Mouse (Mus musculus) embryonic stem cell, embryonic (primary cell): ENCODE data around the gene Nop14.

Experiments used
- CTCF ChIA-PET, 4 experiments: fragments of 300-600 bp in 2 of 4; fragments of 350-600 bp in 2 of 4; sonication (Branson Sonifier 250); formaldehyde crosslinking; loops; one replicate each; lab custom pipeline; 2022; ENCODE audit warnings: inconsistent platforms in 2 of 4; lab: Charles Lee
- POLR2A ChIA-PET, 4 experiments: fragments of 300-600 bp in 2 of 4; fragments of 350-600 bp in 2 of 4; sonication (Branson Sonifier 250); formaldehyde crosslinking; loops; one replicate each; lab custom pipeline; 2022; ENCODE audit warnings: antibody characterized with exemption in 4 of 4, inconsistent platforms in 1 of 4; lab: Charles Lee

Nop14 gene

DNA sequence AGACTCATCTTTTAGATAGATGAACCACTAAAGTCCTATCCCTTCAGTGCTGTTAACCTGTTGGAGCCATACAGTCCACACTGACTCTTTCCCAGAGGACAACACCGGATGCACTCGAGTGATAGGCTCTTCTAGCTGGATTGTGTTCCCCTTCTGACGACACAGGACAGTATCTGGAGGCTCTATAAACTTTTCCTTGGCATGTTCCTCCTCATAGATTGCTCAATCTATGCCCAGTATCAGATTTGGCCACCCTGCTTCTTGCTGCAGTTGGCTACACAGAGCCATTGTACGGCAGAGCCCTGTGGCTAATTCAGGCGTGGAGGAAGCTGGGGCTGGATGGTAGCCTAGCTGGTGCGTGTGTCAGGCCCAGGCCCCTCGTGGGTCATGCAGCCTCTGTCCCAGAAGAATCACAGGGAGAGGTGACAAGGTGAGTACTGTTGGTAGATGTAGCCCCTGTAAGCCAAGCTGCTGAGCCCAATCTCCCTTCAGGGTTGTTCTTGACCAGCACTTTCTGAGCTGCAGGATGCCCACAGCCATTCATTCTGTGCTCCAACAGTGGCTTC, 22.3 kb downstream of the Nop14 start:
- ChIA-PET CTCF (interaction anchor here (0.5 to 4.6 kb wide), 12 partner anchors 8 to 124 kb away, joined by 3 to 41 read pairs (median 8); partner anchors contain the start of genes Grk4 (in 1 of the 4), Nop14 (in 1 of the 4) and Tnip2 (in 1 of the 4)), POLR2A (interaction anchor here (0.5 to 11.9 kb wide), 51 partner anchors 9 to 758 kb away, joined by 3 to 197 read pairs (median 10); partner anchors contain the start of genes Grk4 (in 4 of the 4), Nop14 (in 4 of the 4), Rnf4 (in 3 of the 4) and Add1 (in 2 of the 4))

DNA sequence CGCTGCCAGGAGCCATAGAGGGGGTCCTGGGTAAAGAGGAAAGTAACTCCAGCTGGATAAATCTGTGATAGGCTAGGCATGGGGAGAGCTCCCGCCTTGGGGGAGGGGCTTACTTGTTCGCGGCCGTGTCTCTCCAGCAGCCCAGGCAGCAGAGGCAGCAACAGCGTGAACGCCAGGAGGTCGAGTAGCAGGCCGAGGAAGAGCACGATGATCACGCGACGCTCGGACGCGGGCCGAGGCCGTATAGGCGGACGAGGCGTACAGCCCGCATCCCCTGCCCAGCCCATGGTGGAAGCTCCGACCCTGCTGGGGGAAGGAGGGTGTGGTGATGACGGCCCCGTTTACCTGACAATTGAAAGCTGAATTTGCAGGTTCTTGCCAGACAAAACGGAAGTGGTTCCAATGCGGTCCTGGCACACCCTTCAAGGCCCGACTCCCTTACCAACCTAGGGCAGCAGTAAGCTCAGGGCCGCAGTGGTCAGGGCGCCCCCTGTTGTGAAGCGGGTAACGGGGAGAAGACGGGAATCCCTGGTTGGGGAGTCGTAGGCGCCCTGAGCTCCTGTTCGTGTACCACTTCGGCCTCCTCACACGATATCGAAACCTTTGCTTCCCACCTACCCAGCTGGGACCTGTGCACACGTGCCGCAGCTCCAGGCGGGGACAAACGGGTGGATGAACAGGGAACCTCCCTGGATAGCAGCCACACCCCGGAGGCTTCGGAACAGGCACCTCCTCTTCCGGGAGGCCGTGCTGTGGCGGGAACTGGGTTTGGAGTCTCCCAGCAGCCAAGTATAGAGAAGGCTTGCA, 23.3 kb downstream of the Nop14 start, which contains the start of gene Mfsd10:
Gene Mfsd10, minus strand, starts transcription at position 732 of the 807 bp plus-strand sequence.
- CTCF ChIA-PET: interaction anchor here (0.6 to 4.6 kb wide), 30 partner anchors 9 to 429 kb away, joined by 3 to 41 read pairs (median 4); partner anchors contain the start of genes Grk4 (in 3 of the 4), Nop14 (in 3 of the 4), Tnip2 (in 2 of the 4) and Add1 (in 1 of the 4)
- POLR2A ChIA-PET: interaction anchor here (0.6 to 11.9 kb wide), 118 partner anchors 9 to 985 kb away, joined by 3 to 197 read pairs (median 6); partner anchors contain the start of genes Grk4 (in 4 of the 4), Nop14 (in 4 of the 4), Add1 (in 3 of the 4) and Rnf4 (in 3 of the 4)

DNA sequence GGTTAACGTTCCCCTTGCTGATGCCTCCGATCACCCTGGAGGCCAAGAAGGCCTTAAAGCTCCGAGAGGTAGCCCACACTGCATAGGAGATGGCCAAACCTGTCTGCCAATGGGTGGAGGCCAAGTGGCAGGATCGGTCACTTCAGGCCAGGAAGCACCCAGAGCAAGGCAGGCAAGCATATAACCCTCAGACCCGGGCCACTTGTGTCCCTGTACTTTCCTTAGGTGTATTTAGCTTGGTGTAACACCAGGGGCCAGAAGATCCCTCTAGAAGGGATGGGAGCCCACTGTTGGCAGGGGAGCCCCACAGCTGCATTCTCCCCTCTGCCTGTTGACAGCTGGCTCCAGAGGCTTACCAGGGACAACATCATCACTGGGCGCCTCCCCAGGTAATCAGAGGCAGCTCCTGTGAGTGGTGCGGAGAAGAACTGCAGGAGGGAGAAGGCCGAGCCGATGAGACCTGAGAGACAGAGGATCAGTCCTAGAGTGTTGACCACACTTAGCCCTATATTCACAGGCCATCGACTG, 24.2 kb downstream of the Nop14 start:
- ChIA-PET POLR2A (interaction anchor here (0.6 to 11.9 kb wide), 96 partner anchors 9 to 984 kb away, joined by 3 to 197 read pairs (median 7); partner anchors contain the start of genes Grk4 (in 4 of the 4), Nop14 (in 4 of the 4), Add1 (in 3 of the 4) and Rnf4 (in 3 of the 4)), CTCF (interaction anchor here (0.6 to 4.6 kb wide), 24 partner anchors 9 to 428 kb away, joined by 3 to 41 read pairs (median 6); partner anchors contain the start of genes Grk4 (in 3 of the 4), Nop14 (in 3 of the 4), Tnip2 (in 2 of the 4) and Add1 (in 1 of the 4))

DNA sequence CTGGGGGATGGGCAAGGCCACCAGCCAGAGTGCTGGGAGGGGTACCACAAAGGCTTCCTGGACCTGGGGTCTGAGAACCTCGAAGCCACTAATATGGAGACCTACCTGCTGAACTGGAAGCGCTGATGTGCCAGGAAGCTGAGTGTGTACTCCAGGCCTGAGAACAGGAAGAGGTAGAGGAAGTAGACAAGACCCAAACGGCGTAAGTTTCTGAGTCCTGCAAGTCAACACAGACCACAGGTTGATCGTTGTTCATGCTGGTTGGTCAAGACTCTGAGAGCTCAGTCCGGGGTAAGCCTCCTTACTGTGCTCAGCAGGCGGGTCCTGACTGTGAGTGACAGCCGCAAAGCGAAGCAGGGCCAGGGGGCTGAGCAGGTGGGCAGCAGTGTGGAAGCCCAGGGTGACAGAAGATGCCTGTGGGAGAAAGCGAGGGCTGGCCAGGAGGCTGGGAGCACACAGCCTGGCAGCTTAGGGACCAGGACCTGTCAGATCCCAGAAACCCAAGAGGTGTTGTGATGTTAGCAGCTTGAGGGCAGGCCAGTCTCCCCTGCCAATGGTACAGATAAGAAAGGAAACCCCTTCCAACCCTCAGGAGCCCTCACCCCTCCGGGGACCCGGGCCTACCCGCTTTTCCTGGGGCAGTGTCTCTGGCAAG, 25.1 kb downstream of the Nop14 start:
- POLR2A ChIA-PET: interaction anchor here (0.8 to 11.9 kb wide), 20 partner anchors 8 to 298 kb away, joined by 3 to 197 read pairs (median 9); partner anchors contain the start of genes Add1 (in 2 of the 4), Grk4 (in 2 of the 4), Nop14 (in 2 of the 4) and Fam193a (in 1 of the 4)
- CTCF ChIA-PET: interaction anchor here in 2 of 4 experiments (1.0 to 4.6 kb wide), 6 partner anchors 13 to 727 kb away, joined by 3 to 41 read pairs (median 10); partner anchors contain the start of genes Grk4 (in 2 of the 2) and Nop14 (in 2 of the 2)

DNA sequence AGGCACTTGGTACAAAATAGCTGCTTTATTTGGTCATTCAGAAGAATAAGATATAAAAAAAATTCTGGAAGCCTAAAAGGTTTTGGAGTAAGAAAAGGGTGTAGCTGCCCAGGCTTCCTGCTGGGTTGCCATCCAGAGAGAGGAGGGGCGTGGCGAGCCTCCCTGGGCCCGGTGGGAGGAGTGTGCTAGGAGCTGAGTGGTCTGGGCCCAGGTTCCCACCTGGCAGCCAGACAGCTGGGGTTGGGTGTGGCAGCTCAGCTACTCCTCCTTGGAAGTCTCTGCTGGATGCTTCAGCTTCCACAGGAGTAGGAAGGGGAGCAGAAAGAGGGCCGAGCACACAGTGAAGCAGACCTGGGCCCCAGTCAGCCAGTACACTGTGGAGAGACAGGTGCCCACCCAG, 26.3 kb downstream of the Nop14 start:
- CTCF ChIA-PET: interaction anchor here (0.6 to 4.5 kb wide), 13 partner anchors 9 to 728 kb away, joined by 3 to 15 read pairs (median 5); partner anchors contain the start of genes Nop14 (in 3 of the 4) and Grk4 (in 2 of the 4)
- POLR2A ChIA-PET: interaction anchor here in 3 of 4 experiments (0.5 to 11.9 kb wide), 37 partner anchors 8 to 458 kb away, joined by 3 to 197 read pairs (median 4); partner anchors contain the start of genes Add1 (in 3 of the 3), Grk4 (in 3 of the 3), Nop14 (in 3 of the 3) and Tnip2 (in 2 of the 3)

DNA sequence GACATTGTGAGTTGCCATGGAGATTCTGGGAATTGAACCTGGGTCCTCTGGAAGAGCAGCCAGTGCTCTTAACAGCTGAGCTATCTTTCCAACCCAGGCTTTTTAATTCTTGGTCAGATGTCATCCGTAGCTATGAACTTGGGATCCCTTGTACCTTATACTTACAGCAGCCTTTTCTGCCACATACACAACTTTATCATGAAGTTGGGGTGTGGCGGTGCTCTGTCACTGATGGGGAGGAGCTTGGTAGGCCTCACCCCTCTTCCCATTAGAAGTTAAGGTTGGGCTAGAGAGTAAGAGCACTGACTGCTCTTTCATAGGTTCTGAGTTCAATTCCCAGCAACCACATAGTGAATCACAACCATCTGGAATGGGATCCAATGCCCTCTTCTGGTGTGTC, 27.0 kb downstream of the Nop14 start:
- POLR2A ChIA-PET: interaction anchor here in 3 of 4 experiments (0.7 to 11.9 kb wide), 24 partner anchors 7 to 297 kb away, joined by 3 to 197 read pairs (median 5); partner anchors contain the start of genes Grk4 (in 3 of the 3), Nop14 (in 3 of the 3), Add1 (in 2 of the 3) and Tnip2 (in 2 of the 3)

DNA sequence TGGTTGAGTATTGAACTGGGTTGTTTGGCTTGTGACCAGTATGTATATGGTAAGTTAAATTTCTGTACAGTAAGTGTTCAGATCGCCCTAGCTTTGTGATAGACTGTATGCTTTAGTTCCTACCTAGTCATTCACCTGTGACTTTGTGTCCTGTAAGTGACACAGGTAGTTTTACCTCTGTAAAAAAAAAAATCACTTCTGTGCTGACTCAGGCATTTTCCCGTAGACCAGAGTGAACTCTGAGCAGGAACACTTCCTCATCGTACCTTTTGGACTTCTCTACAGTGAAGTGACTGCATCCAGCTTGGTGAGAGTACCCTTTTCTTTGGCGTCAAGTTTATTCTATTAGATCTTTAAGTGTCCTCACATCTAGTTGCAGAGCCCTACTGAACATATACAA, 50.0 kb downstream of the Nop14 start:
- ChIA-PET POLR2A (interaction anchor here in 2 of 4 experiments (0.9 to 2.5 kb wide), 6 partner anchors 11 to 71 kb away, joined by 3 to 8 read pairs (median 4); partner anchors contain the start of genes Add1 (in 2 of the 2) and Mfsd10 (in 1 of the 2)), CTCF (interaction anchor here in 2 of 4 experiments (0.7 to 0.9 kb wide), 3 partner anchors 38 to 1412 kb away, joined by 3 read pairs; no protein-coding TSS in a partner anchor)

More for the DNA sequence above, 27.0 kb downstream of the Nop14 start:
- CTCF ChIA-PET: interaction anchor here in 3 of 4 experiments (0.6 to 1.7 kb wide), 6 partner anchors 10 to 425 kb away, joined by 3 to 9 read pairs (median 4); partner anchors contain the start of gene Nop14 (in 1 of the 3)

DNA sequence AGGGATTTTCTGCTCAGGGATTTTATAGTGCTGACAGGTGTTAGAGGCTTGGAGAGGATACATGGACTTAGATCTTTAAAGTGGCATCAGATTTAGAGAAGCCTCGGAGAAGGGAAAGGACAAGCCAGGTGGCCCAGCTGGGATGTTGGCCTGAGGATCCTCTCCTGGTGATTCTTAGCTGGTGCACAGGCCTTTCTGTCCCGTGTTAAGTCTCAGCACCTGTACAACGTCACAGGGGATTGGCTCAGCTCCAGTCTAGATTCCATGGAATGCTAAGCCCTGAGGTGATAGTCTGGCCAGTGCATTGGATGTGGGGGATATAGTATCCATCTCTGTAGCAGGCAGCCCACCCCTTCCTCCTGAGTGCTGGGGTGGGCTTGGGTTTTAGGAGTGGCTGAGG, 51.7 kb downstream of the Nop14 start:
- ChIA-PET CTCF (interaction anchor here in 2 of 4 experiments (0.6 kb wide), 2 partner anchors 29 to 61 kb away, joined by 3 to 4 read pairs; no protein-coding TSS in a partner anchor), POLR2A (interaction anchor here in 2 of 4 experiments (0.8 to 1.4 kb wide), 5 partner anchors 8 to 52 kb away, joined by 3 to 4 read pairs (median 3); partner anchors contain the start of genes Grk4 (in 1 of the 2) and Nop14 (in 1 of the 2))

DNA sequence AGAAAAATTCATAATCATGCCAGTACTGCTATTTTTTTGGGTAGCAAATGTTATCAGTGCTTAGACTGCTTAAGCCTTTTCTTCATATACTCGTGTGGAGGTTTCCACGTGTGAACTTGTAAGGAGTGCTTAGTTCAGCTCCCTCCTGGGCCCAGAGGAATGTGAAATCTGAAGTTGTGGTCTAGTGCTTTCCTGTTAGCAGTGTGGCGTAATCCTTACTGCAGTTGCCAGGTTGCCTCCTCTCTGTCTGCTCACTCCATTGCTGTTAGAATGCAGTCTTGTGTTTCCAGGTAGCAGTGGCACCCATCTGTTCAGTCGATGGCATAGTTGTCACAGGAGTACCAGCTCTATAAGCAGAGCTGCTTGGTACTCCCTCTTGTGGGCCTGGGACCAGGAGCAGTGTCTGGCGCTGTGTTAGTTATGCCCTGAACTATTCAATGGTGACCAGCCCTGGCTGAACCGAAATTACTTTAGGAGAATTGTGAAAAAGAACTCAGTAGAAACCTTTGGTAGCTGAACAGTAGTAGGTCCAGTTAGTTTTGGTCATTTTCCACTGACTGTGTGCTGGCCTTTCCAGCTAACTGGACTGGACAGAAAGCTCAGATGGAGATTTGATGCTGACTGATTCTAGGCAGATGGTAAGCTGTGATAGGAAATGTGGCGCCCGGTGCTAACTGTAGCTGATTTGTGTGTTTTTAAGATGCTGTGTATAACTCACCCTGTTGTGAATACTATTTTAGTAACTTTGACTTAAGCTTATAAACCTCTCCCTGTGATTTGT, 52.7 kb downstream of the Nop14 start:
- ChIA-PET CTCF (interaction anchor here in 1 of 4 experiments (0.6 to 1.8 kb wide), 2 partner anchors 60 to 68 kb away, joined by 3 read pairs; no protein-coding TSS in a partner anchor), POLR2A (interaction anchor here in 2 of 4 experiments (1.1 to 1.8 kb wide), 5 partner anchors 9 to 53 kb away, joined by 3 to 8 read pairs (median 4); partner anchors contain the start of genes Grk4 (in 2 of the 2), Nop14 (in 2 of the 2) and Mfsd10 (in 1 of the 2))

DNA sequence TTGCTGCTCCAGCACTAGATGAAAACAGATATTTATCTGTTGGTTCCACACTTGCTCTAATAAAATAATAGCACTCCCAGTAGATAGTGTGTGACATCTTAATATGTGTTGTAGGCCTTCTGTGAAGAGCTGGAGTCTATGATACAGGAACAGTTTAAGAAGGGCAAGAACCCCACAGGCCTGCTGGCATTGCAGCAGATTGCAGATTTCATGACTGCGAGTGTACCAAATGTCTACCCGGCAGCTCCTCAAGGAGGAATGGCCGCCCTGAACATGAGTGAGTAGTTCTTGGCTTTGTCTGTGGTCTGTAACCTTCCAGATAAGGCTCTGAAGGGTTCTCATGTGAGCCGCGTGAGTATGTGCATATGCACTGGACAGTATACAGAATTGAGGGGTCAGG, 55.4 kb downstream of the Nop14 start:
- POLR2A ChIA-PET: interaction anchor here in 1 of 4 experiments (1.2 to 3.2 kb wide), 2 partner anchors 12 to 14 kb away, joined by 3 to 11 read pairs; no protein-coding TSS in a partner anchor
- CTCF ChIA-PET: interaction anchor here in 1 of 4 experiments (1.0 kb wide), 1 partner anchor 43 kb away, joined by 3 read pairs; no protein-coding TSS in a partner anchor

DNA sequence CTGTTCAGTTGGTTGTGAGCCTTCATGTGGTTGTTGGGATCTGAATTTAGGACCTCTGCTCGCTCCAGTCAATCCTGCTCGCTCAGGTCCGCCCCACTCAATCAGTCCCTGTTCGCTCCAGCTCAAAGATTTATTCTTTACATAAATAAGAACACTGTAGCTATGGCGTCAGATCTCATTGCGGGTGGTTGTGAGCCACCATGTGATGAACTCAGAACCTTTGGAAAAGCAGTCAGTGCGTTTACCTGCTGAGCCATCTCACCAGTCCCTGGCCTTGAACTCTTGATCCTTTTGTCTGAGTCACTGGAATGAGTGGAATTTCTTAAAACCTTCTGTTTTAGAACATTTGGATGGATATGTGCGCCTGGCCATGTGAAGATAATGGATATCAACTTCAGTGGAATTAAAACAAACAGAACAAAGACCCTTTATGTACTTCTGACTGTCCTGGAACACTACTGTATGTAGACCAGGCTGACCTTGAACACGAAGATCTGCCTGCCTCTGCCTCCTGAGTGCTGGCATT, 66.7 kb downstream of the Nop14 start:
- ChIA-PET CTCF (interaction anchor here in 3 of 4 experiments (0.5 to 1.3 kb wide), 3 partner anchors 9 to 43 kb away, joined by 3 to 4 read pairs (median 4); partner anchors contain the start of gene Mfsd10 (in 1 of the 3)), POLR2A (interaction anchor here in 3 of 4 experiments (0.6 to 5.3 kb wide), 20 partner anchors 10 to 1057 kb away, joined by 3 to 53 read pairs (median 4); partner anchors contain the start of genes Add1 (in 2 of the 3), Grk4 (in 1 of the 3), Mfsd10 (in 1 of the 3) and Nop14 (in 1 of the 3))

DNA sequence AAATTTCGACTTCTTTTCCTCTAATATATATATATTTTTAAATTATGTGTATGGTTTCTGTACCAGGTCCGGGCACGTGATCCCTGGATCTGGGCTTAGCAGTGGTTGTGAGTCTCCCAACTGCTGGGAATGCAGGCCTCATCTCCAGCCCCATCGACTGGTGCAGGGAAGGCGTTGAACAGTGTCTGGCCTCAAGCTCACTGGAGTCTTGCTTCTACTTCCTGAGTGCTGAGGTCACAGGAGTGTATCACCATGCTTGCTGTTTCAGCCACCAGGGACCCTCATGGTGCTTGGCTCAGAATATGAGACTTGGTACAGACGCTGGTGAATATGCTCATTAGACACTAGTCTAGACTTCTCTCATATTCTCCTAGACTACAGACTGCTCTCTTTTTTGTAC, 67.3 kb downstream of the Nop14 start:
- ChIA-PET POLR2A (interaction anchor here in 3 of 4 experiments (0.6 to 5.3 kb wide), 20 partner anchors 11 to 1057 kb away, joined by 3 to 53 read pairs (median 4); partner anchors contain the start of genes Add1 (in 2 of the 3), Grk4 (in 1 of the 3), Mfsd10 (in 1 of the 3) and Nop14 (in 1 of the 3)), CTCF (interaction anchor here in 3 of 4 experiments (0.5 to 1.4 kb wide), 4 partner anchors 9 to 51 kb away, joined by 3 to 4 read pairs (median 4); partner anchors contain the start of gene Mfsd10 (in 1 of the 3))

DNA sequence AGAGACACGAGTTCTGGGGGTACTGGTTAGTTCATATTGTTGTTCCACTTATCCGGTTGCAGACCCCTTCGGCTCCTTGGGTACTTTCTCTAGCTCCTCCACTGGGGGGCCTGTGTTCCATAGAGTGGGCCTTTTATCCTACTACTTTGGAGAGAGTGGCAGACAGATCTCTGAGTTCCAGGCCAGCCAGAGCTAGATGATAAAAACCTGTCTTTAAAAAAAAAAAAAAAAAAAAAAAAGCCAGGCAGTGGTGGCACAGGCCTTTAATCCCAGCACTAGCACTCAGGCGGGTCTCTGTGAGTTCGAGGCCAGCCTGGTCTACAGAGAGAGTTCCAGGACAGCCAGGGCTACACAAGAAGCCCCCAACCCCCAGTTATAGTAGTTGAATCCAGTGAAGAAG, 67.7 kb downstream of the Nop14 start:
- CTCF ChIA-PET: interaction anchor here in 2 of 4 experiments (0.6 to 1.4 kb wide), 4 partner anchors 9 to 1094 kb away, joined by 4 to 10 read pairs (median 6); no protein-coding TSS in a partner anchor
- POLR2A ChIA-PET: interaction anchor here (0.6 to 5.3 kb wide), 21 partner anchors 11 to 1056 kb away, joined by 3 to 53 read pairs (median 4); partner anchors contain the start of genes Add1 (in 2 of the 4), Mfsd10 (in 2 of the 4), Grk4 (in 1 of the 4) and Nop14 (in 1 of the 4)
